Mouse (Mus musculus) kidney, postnatal 0 days (tissue): ENCODE results near the gene Asic2. TPM values are rescaled to one million over a fixed set of nuclear protein-coding genes. Genes with fewer than 3 reads are reported as not detected.

ENCODE experiments used
- ATAC-seq: fragments of 200-750 bp; cut with Nextera tagmentation; replicated peaks from 2 replicates; pipeline ENCODE4 v1.8.0; 2017; ENCODE audit warnings: low read depth, moderate number of reproducible peaks, moderate TSS enrichment, moderate library complexity; ENCODE audit not compliant: low FRiP score
- DNase-seq: peaks from one replicate; pipeline ENCODE4 v3.0.0-alpha.2; 2016; ENCODE audit warnings: low spot score
- H3K27ac ChIP-seq: fragments of 300-500 bp; sonication (generic); 2 replicates; pipeline ENCODE4 v1.5.1; 2014; ENCODE audit warnings: mild to moderate bottlenecking
- H3K27me3 ChIP-seq: fragments of 300-500 bp; sonication (generic); 2 replicates; pipeline ENCODE4 v1.6.1; 2014; ENCODE audit warnings: low read length, mixed read lengths; ENCODE audit not compliant: insufficient read depth
- H3K36me3 ChIP-seq: fragments of 300-500 bp; sonication (generic); 2 replicates; pipeline ENCODE4 v1.6.1; 2014; ENCODE audit warnings: low read length, mixed read lengths; ENCODE audit not compliant: insufficient read depth
- H3K4me1 ChIP-seq: fragments of 300-500 bp; sonication (generic); replicated peaks from 2 replicates; pipeline ENCODE4 v1.6.1; 2014; ENCODE audit warnings: antibody characterized with exemption, low read length, mixed read lengths; ENCODE audit not compliant: insufficient read depth
- H3K4me2 ChIP-seq: fragments of 300-500 bp; sonication (generic); 2 replicates; pipeline ENCODE4 v1.6.1; 2014; ENCODE audit warnings: mild to moderate bottlenecking, low read length, moderate library complexity, mixed read lengths
- H3K4me3 ChIP-seq: fragments of 300-500 bp; sonication (generic); replicated peaks from 2 replicates; pipeline ENCODE4 v1.5.1; 2014; ENCODE audit warnings: low read depth, low read length
- H3K9ac ChIP-seq: fragments of 300-500 bp; sonication (generic); 2 replicates; pipeline ENCODE4 v1.6.1; 2014; ENCODE audit warnings: low read depth, low read length
- H3K9me3 ChIP-seq: fragments of 300-500 bp; sonication (generic); replicated peaks from 2 replicates; pipeline ENCODE4 v1.6.1; 2016; ENCODE audit warnings: low read length, inconsistent platforms, mixed read lengths
- CTCF ChIP-seq: IDR thresholded peaks from 2 replicates; pipeline ENCODE4 v1.5.1; 2016; ENCODE audit warnings: antibody characterized with exemption, low read depth, mild to moderate bottlenecking, moderate library complexity
- WGBS: fragments of 180-500 bp; shearing (Covaris S2); extraction: QIAGEN DNeasy Blood & Tissue Kit; methylation state at CpG from one replicate; pipeline ENCODE4 v1.1.7; 2014; 5-methylcytosine and 5-hydroxymethylcytosine counted together
- polyA plus RNA-seq: library from polyadenylated mRNA; unstranded; fragments of >200 nt; fragmentation: Nextera tagmentation; extraction: Ambion mirVana; gene quantifications from 2 replicates; pipeline ENCODE4 v1.2.1, GENCODE M21; 2015

Asic2 gene
- polyA plus RNA-seq, 1 experiment from 2014 or later, result 2.6 TPM

DNA sequence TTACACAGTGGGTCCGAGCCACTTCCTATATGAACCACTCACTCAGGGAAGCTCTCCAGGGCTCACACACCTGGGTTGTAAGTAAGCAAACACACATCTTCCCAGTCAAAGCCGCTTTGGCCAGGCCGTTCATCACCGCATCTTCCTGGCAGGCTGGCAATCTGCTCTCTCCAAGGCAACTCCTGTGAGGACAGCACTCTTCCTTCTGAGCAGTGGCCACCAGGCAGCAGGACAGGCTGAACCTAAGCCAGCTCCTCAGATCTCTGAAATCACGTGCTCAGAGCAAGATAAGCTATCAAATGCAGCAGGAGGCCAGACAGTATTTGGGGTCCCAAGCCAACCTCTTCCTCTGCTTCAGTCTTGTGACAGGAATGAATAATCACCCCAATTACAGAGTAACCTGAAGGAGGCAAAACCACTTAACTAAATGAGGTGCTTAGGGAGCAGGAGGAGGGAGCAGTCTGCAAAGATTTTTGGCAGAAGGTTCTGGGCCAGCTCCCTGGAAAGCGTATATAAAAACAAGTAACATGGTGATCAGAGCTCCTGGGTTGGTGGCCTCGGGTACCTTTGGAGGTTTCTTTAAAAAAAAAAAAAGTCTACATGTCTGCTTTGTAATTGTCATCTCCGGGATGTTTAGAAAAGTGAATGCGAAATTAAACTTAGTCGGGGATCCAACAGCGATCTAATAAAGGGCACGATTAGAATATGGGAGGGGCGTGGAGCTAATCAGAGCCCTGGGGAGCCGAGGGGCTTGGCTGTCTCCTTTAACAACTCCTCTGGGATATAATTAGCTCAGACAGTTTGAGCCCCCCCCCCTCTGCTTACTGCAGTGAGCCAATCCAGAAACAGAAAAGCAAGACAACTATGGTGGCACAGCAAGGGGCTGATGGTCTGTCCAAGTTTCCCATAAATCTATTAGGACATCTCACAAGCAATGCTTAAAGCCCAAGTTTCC is 450.0 kb downstream of the Asic2 start:
- no peak overlapping the region for H3K9ac ChIP-seq
- no peak for ATAC-seq
- no peak for TF ChIP-seq CTCF
- H3K4me2 ChIP-seq, result no peak overlapping the region
- H3K9me3 ChIP-seq, result no peaks in the 10 kb centered on the region
- H3K4me3 ChIP-seq, result no peak overlapping the region
- DNase-seq, result no peak
- no peak overlapping the region for H3K27ac ChIP-seq
- H3K27me3 ChIP-seq, result no peaks in the 10 kb centered on the region
- H3K4me1 ChIP-seq, result no peaks in the 10 kb centered on the region
- WGBS, result 36% methylated on average over 14 of the region's 14 CpGs
- no peaks in the 10 kb centered on the region for H3K36me3 ChIP-seq

DNA sequence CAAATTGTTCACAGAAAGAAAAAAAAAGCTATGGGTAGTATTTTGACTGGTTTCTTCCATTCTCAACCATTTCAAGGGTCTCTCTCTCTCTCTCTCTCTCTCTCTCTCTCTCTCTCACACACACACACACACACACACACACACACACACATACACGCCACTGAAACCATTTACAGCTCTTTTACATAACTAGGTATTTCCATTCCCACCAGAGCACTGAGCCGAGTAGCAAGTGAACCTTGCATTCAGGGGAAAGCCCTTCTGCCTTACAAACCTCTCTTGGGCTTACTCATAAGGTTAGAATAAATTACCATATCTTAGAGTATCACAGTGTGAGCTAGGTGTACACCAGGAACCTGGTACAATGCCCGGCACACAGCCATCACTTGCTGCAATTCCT is 452.5 kb downstream of the Asic2 start:
- H3K9me3 ChIP-seq, result no peaks in the 10 kb centered on the region
- H3K9ac ChIP-seq, result no peak overlapping the region
- H3K27ac ChIP-seq, result no peak overlapping the region
- TF ChIP-seq CTCF, result no peak
- H3K36me3 ChIP-seq, result no peaks in the 10 kb centered on the region
- no peaks in the 10 kb centered on the region for H3K4me1 ChIP-seq
- WGBS, result 71% methylated on average over 3 of the region's 3 CpGs
- H3K4me2 ChIP-seq, result no peak overlapping the region
- DNase-seq (no peak), ATAC-seq (no peak)
- no peaks in the 10 kb centered on the region for H3K27me3 ChIP-seq
- no peak overlapping the region for H3K4me3 ChIP-seq

DNA sequence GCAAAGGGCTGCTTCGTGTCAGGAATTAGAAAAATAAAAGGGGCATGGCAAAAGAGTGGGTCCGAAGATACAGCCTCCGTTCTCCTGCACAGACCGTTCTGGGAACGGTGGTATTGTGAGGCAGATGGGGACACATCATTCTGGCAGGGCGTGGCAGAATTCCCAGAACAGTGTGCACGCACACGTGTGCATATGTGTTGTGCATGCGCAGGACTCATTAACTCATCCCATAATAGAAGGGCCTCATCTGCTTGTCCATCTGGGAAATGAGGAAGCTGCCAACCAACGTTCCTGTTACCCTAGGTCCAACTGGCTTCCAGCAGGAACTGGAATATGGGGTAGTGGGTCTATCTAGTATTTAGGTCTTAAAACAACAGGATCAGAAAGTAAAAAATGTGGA is 455.8 kb downstream of the Asic2 start:
- ATAC-seq (no peak), DNase-seq (no peak)
- no peaks in the 10 kb centered on the region for H3K27me3 ChIP-seq
- no peak overlapping the region for H3K4me3 ChIP-seq
- TF ChIP-seq CTCF, result no peak
- no peaks in the 10 kb centered on the region for H3K9me3 ChIP-seq
- H3K4me1 ChIP-seq, result no peaks in the 10 kb centered on the region
- H3K9ac ChIP-seq, result no peak overlapping the region
- no peaks in the 10 kb centered on the region for H3K36me3 ChIP-seq
- no peak overlapping the region for H3K27ac ChIP-seq
- H3K4me2 ChIP-seq, result no peak overlapping the region
- 83% methylated on average over 10 of the region's 10 CpGs for WGBS

GRCm38 (mm10) chr11:81511401-81511800 is 456.9 kb downstream of the Asic2 start:
- Histone ChIP-seq H3K27me3 (no peaks in the 10 kb centered on the region), H3K4me1 (no peaks in the 10 kb centered on the region), H3K36me3 (no peaks in the 10 kb centered on the region), H3K4me3 (no peak overlapping the region), H3K4me2 (no peak overlapping the region), H3K9ac (no peak overlapping the region), H3K27ac (no peak overlapping the region), H3K9me3 (no peaks in the 10 kb centered on the region)
- no peak for TF ChIP-seq CTCF
- DNase-seq (no peak), ATAC-seq (no peak)
- WGBS, result 49% methylated on average over 4 of the region's 4 CpGs

DNA sequence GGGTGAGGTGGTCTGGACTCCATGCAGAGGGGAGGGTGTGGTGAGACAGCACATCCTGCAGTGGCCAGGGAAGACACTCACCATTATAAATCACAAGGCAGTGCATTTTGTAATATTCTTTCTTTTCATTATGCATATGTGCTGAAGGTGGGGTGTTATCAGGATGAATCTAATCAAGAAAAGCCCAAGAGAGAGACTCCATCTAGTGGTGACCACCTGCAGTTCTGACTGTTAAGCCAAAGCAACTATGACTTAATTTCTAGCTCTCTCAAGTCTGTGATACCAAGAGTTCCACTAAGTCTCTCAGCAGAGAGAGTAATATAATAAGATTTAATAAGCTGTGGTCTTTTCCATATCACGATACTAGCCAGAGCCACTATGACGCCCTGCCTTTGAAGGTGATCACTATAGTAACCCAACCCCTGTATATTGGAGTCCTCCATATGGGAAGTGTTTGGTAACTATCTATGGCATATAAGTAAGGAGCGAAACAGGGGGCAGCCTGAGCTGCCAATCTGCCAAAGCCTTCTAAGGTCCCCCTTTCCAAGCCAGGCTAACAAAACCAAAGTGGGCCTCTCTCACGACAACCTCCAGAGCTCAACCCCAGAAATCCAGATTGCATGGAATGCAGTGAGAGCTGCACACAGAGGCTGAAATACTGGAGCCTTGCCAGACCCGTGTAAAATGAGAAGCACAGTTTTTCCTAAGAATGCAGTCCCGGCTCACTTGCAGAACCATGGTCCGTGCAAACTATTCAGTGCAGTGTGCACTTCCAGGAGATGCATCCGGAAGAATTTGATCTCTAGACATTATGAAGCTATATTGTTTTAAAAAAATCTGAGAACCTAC is 459.6 kb downstream of the Asic2 start:
- Histone ChIP-seq H3K4me2 (no peak overlapping the region), H3K4me1 (no peaks in the 10 kb centered on the region), H3K27ac (no peak overlapping the region), H3K4me3 (no peak overlapping the region), H3K9me3 (no peaks in the 10 kb centered on the region), H3K9ac (no peak overlapping the region), H3K27me3 (no peaks in the 10 kb centered on the region), H3K36me3 (no peaks in the 10 kb centered on the region)
- ATAC-seq (no peak), DNase-seq (peak; percentile 77)
- WGBS, result 32% methylated on average over 8 of the region's 8 CpGs
- TF ChIP-seq CTCF, result peak; percentile 61

DNA sequence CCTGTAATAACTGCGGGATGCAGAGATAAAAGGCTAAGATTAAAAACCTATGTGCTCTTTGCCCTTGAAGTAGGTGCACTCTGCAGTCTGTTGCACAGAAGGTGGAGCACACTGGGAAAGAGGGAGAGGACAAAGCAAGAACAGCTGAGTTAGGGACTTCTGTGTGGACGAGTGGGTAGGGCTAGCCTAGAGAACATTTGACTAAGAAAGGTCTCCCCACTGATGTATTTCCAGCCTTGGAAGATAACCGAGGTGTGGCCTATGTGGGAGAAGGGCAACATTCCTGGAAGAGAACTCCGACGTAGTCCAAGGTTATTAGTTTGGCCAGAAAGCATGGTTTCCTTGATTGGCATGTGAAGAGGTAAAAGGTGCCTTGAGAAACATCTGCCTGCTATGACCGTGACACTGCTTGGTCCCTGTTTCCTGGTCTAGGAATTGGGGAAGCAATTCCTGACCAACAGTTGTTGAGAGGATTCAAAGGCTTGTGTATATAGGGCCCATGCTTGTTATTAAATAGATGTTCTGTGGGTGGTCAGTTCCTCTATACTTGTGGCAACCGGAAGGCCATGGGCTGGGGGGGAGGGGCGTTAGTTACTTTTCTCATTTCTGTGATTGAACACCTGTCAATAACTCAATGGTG is 463.3 kb downstream of the Asic2 start:
- Histone ChIP-seq H3K36me3 (no peaks in the 10 kb centered on the region), H3K4me2 (no peak overlapping the region), H3K27me3 (no peaks in the 10 kb centered on the region), H3K4me1 (no peaks in the 10 kb centered on the region), H3K9ac (no peak overlapping the region), H3K9me3 (no peaks in the 10 kb centered on the region), H3K27ac (no peak overlapping the region), H3K4me3 (no peak overlapping the region)
- WGBS, result 81% methylated on average over 8 of the region's 8 CpGs
- ATAC-seq (no peak), DNase-seq (no peak)
- TF ChIP-seq CTCF, result no peak
